8 mouse cellular contexts compared by ENCODE assay signal in the genomic region with DNA sequence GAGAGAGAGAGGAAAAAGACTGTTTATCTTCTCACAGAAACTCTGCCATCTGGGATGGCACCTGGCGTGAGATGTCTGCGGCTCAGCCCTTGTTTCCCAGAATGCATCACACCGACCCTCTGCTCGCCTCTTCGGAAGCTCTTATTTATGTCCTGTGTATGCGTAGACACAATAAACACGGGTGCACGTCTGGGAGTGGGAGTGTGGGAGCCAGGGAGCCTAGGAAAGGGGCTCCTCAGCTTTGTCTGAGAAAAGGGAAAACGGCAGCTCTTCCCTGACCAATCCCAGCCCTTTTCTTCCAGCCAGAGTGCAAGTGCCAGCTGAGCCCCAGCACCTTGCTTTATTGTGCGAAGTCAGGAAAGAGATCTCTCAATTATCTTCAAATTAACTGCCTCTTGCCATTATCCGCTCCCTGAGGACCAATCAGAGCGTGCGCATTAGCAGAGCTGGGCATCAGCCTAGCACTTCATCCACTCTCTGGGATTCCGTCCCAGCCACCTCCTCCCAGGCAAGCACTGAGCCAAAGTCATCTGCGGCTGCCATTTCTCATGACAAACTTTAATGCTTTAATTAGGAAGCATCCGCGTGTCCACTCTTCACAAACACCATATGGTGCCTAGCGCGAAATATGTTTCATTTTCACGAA.
DNase-seq lines count a peak whose midpoint lies in the region; ATAC-seq lines count a peak whose summit lies in the region.

No protein-coding gene starts in this region.

- H3K9me3 ChIP-seq in heart, embryonic 13.5 days, result no peaks in the 10 kb centered on the region

- no peaks in the 10 kb centered on the region for H3K27me3 ChIP-seq in heart, embryonic 13.5 days (replicated peaks)

- WGBS in heart, embryonic 13.5 days, result 60% methylated on average over 20 of the region's 20 CpGs

- no peaks in the 10 kb centered on the region for H3K36me3 ChIP-seq in heart, embryonic 13.5 days

- H3K9ac ChIP-seq in heart, embryonic 13.5 days, result peak overlapping the region; percentile 5; the same call in 1 of the 2 replicates

- H3K4me3 ChIP-seq in heart, embryonic 13.5 days, result peak overlapping the region; percentile 27; the same call in 1 of the 2 replicates

- DNase-seq in kidney, postnatal 4 days, result peak; percentile 52 to 61
- DNase-seq in kidney, postnatal 36 days, result no peak
- DNase-seq in embryo, embryonic 10.5 days (ENCODE audit: low spot score), result peak; percentile 58
- peak; percentile 17 to 47 for DNase-seq in left cerebral cortex, adult 8-10 months (ENCODE audit: low spot score in 2 of 2)
- peak; percentile 33 for DNase-seq in neural tube, embryonic 10.5 days (ENCODE audit: extremely low spot score, low spot score)
- DNase-seq in thymus, postnatal 36 days, result peak; percentile 47 to 75
- DNase-seq in B cell, adult 2 months, result no peak

- no peak overlapping the region for H3K27ac ChIP-seq in heart, embryonic 13.5 days (replicated peaks)

- no peak for ATAC-seq in heart, embryonic 13.5 days (ENCODE audit: extremely low read depth, insufficient number of reproducible peaks, low FRiP score, low TSS enrichment)

- peaks cover 5% of the 10 kb centered on the region; the same call in 1 of the 2 replicates for H3K4me1 ChIP-seq in heart, embryonic 13.5 days

- H3K4me2 ChIP-seq in heart, embryonic 13.5 days, result peak overlapping the region; percentile 58

Comparison
In these comparisons a context has a peak if more than half of its experiments do, and no peak if none do; other contexts are left out.
1. DNase-seq: peak in kidney, postnatal 4 days (2 of 2), embryo, embryonic 10.5 days (single experiment), left cerebral cortex, adult 8-10 months (2 of 2), neural tube, embryonic 10.5 days (single experiment) and thymus, postnatal 36 days (2 of 2); none in kidney, postnatal 36 days (0 of 2) and B cell, adult 2 months (0 of 2).